Mouse (Mus musculus) heart, postnatal 36 days (tissue): ENCODE measurements at regions not wholly inside any gene's neighbourhood (a gene's known extent, or its start where the extent isn't known, plus 50 kb on each side); places are given as distances from the start of the nearest gene placed in this dataset.
"Not testable (repeated sequence)": the region's sequence is repeated elsewhere in the genome, so short reads cannot be mapped to it uniquely, and the experiment has no call there.

Source experiments
- DNase-seq, 2 experiments: peaks; one replicate each; pipeline ENCODE4 v3.0.0; 2021 to 2022
- intact Hi-C: fragments of 180-260 bp; cut with DNase I; formaldehyde crosslinking; loops from one replicate; pipeline ENCODE4 v1.15.1; 2025

GRCm38 (mm10) chr7:64005765-64006164 lies 67.0 kb upstream of the Klf13 start:
- intact Hi-C loops: no loop called here

DNA sequence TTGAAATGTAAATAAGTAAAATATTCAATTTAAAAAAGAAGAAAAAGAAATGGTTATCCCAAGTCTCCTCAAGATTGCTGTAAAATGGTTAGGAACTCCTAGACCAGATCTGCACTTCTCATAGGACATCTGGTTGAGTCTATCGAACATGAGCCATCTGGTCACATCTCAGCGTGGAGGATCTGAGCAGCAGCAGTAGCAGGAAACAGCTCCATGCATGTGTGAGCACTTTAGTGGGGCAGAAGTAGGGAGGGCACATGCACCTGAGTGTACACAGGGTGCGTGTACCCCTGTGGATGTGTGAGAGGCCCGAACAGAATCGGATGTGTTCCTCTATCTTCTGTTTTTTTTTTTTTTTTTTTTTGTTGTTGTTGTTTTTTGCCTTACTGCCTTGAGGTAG lies 65.2 kb upstream of the Klf13 start:
- intact Hi-C loops: no loop called here
- DNase-seq: no peak

More at GRCm38 (mm10) chr7:64005765-64006164, 67.0 kb upstream of the Klf13 start:
- no peak for DNase-seq

DNA sequence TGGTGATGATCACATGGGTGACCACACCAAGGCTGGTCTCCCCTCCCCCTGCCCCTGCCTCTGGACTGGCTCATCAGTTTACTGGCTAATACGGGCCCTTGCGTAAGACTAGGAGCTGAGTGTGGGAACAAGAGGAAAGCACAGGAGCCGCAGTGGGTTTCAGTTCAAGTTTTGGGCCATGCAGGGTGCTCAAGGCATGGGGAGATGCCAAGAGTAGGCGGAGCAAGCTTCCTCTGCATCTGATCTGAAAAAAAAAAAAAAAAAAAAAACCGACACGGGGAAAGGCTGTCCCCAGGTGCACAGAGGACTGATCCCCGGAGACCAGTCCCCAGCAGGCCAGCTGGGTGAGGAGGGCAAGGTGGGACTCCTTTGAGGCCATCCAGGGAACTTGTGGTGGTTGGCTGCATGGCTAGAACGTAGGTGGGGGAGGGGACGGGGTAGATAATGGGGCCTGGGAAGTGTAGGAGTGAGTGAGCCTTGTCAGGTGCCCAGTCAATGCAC lies 62.9 kb upstream of the Klf13 start:
- DNase-seq: peak in 1 of 2 experiments; percentile 32
- intact Hi-C loops: no loop called here

GRCm38 (mm10) chr7:63998995-63999960 lies 60.6 kb upstream of the Klf13 start:
- intact Hi-C loops: no loop called here

DNA sequence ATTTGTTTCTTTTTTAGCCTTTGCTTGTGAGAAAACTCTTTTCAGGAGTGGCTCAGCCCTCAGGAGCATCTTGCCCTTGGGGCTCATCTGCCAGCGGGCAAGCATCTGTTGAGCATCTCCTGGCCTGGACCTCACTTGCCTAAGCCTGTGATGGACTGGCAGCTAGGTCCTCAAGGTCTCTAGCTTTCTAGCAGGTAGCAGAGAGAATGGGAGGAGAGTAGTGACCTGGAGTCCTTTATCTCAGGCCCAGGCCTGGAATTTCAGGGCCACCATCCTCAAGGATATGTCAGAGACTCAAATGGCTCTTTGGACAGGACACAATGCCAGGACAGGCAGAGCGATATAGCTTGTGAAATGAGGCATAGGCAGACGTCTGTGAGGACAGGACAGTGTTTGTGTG lies 59.3 kb upstream of the Klf13 start:
- DNase-seq: no peak
- intact Hi-C loops: no loop called here

More at GRCm38 (mm10) chr7:63998995-63999960, 60.6 kb upstream of the Klf13 start:
- DNase-seq: no peak

DNA sequence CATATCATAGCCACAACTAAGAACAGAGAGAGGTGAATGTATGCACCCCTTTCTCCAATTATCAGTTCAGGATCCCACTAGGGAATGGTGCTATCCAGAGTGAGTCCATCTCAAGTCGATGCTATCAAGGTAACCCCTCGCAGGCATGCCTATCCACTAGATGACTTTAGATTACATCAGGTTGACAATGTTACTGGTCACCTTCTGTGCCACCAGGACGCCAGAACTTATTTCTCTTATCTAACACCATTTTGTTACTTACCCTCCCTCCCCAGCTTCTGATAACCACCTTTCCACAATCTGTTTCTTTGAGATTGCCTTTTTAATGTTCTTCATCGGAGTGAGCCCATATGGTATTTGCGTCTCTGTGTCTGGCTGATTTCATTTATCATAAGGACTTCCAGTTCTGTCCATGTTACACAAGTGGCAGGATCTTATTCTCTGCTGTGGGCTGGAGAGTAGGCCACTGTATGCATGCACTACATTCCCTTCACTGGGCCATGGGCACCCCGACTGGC lies 57.9 kb upstream of the Klf13 start:
- no peak for DNase-seq
- intact Hi-C loops: no loop called here

- intact Hi-C loops: no loop called here
- no peak for DNase-seq
Measured at GRCm38 (mm10) chr7:63995255-63995980, 56.7 kb upstream of the Klf13 start.

GRCm38 (mm10) chr7:63994769-63995168 lies 56.1 kb upstream of the Klf13 start:
- DNase-seq, intact Hi-C loops: not testable (repeated sequence)

DNA sequence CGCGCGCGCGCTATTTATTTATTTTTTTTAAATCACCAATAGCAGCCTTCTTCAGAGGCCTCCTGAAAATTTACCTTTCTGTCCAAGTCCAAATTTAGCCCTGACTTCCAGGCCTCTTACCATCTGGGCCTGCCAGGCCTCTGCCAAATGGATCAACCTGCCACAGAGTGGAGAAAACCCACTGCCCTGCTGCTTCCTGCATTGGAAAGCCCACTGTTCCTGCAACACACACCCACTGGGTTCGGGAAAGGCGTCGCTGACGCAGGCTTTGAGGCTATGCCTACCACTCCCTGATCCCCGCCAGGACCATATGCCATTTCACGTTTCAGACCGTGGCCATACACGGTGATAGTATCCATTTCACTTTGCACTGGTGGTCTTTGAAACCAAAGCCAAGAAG lies 53.4 kb upstream of the Klf13 start:
- intact Hi-C loops: no loop called here
- DNase-seq: no peak

- no peak for DNase-seq
- intact Hi-C loops: no loop called here
Measured at GRCm38 (mm10) chr7:63991085-63992010, 52.6 kb upstream of the Klf13 start.

DNA sequence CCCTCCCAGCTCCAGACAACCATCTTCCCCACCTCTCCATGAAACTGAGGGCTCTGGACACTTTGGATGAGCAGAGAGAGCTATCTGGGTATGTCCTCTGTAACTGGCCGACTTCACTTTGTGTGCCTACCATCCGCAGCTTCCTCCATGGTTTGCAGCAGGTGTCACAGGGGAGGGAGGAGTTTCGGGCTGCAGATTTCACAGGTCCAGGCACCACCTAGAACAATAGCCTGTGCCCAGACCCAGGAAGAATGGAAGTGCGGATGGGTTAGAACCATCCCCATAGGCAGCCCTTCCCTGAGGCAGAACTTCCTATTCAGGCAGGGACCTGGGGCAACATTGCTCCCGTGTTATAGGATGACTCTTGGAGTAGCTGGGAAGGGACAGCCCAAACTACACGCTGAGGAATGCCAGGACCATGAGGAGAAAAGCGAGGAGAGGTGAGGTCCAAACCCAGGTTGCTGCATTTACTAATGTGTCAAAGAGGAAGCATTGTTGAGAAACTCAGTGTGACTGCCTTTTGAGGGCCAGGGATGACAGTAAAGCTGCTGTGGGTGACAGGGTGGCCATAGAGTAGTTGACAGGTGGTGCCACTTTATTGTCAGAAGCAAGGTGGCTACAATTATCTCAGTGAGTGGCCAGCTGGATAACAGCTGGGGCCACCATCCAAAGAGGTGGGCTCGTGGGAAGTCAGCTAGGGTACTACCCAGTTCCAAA lies 51.8 kb upstream of the Klf13 start:
- no peak for DNase-seq
- intact Hi-C loops: no loop called here

DNA sequence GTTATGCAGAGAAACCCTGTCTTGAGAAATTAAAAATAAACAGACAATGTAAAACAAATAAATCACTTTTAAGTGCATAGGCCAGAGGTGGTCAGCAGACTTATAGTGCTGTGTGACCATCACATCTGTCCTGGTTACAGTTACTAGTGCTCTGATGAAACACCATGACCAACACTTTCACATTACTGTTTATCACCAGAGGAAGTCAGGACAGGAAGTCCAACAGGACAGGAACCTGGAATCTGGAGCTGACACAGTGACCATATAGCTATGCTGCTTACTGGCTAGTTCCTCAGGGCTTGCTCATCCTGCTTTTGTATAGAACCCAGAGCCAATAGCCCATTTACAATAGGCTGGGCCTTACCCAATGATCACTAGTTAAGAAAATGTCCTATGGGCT lies 51.0 kb upstream of the Klf13 start:
- intact Hi-C loops: no loop called here
- no peak for DNase-seq
